Mouse (Mus musculus): ENCODE measurements around the gene Timp4. TPM values are rescaled to one million over a fixed set of nuclear protein-coding genes. Genes with fewer than 3 reads are reported as not detected.
"Not testable (repeated sequence)": the region's sequence is repeated elsewhere in the genome, so short reads cannot be mapped to it uniquely, and the experiment has no call there.

The Timp4 gene
- polyA plus RNA-seq, 1 experiment from 2014 or later, result 8.4 TPM

DNA sequence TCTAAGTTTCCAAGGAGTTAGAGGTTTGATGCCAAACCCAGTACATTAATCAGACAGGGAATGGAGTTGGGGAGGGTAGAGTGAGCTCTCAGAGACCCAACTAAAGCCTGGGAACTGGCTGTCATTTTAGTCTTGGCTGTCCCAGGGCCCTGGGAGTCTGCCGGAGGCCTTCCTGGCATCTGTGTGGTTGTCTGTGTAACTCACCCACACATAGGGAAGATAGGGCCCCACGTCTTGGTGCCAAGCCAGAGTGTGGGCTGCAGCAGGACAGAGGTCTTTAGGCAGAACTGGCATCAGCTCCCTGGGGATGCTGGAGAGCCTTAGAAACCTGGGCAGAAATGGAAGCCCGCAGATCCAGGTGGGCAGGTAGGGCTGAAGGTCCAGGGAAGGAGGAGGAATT lies 10.1 kb downstream of the Timp4 start:
- Histone ChIP-seq H3K9me3 (ENCODE audit: control insufficient read depth, low read length) (no peaks in the 10 kb centered on the region), H3K4me1 (ENCODE audit: control insufficient read depth, insufficient read depth, low read length) (no peaks in the 10 kb centered on the region), H3K4me2 (ENCODE audit: low read length) (no peak overlapping the region), H3K36me3 (ENCODE audit: control insufficient read depth, insufficient read depth, low read length) (0 out of 2 replicates have a peak, but pooled peaks cover 6% of the 10 kb centered on the region), H3K4me3 (replicated peaks; ENCODE audit: low read depth, low read length) (no peak overlapping the region), H3K9ac (replicated peaks; ENCODE audit: low read length) (no peak overlapping the region), H3K27ac (replicated peaks; ENCODE audit: low read depth, low read length) (no peak overlapping the region), H3K27me3 (ENCODE audit: control insufficient read depth, insufficient read depth, low read length) (no peaks in the 10 kb centered on the region)
- no peak for DNase-seq
- WGBS, result 92% methylated on average over 3 of the region's 3 CpGs
- no peak for ATAC-seq (ENCODE audit: low FRiP score, low TSS enrichment)

DNA sequence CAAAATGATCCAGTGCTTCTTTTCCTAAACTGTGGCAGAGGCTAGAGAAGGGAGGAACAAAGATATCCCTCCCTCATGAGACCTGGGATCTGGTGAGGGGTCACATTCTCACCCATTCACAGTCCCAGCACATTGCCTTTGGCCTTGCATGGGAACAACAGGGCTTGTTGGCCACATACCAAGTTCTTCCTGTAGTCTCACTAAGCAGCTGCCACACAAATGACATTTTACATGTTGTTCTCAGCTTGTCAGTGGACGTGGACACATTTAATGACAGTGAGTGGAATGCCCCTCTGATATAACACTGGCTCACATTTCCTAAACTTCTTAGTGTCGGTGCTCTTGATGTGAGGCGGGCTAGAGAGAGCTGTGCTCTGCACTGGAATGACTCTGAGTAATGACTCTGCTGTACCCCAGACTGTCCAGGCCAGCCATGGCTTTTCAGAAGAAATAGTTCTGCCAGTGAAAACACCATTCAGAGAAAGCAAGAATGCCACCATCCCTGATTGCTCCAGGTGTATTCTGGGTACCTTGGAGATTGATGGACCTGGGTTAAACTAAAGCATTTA lies 10.8 kb downstream of the Timp4 start:
- no peak overlapping the region for H3K4me3 ChIP-seq (replicated peaks; ENCODE audit: low read depth, low read length)
- H3K9me3 ChIP-seq (ENCODE audit: control insufficient read depth, low read length), result no peaks in the 10 kb centered on the region
- H3K4me2 ChIP-seq (ENCODE audit: low read length), result no peak overlapping the region
- H3K9ac ChIP-seq (replicated peaks; ENCODE audit: low read length), result no peak overlapping the region
- DNase-seq, result peak; percentile 18
- no peak for ATAC-seq (ENCODE audit: low FRiP score, low TSS enrichment)
- H3K27me3 ChIP-seq (ENCODE audit: control insufficient read depth, insufficient read depth, low read length), result no peaks in the 10 kb centered on the region
- no peaks in the 10 kb centered on the region for H3K4me1 ChIP-seq (ENCODE audit: control insufficient read depth, insufficient read depth, low read length)
- no peak overlapping the region for H3K27ac ChIP-seq (replicated peaks; ENCODE audit: low read depth, low read length)
- H3K36me3 ChIP-seq (ENCODE audit: control insufficient read depth, insufficient read depth, low read length), result 0 out of 2 replicates have a peak, but pooled peaks cover 6% of the 10 kb centered on the region
- 81% methylated on average over 3 of the region's 3 CpGs for WGBS

DNA sequence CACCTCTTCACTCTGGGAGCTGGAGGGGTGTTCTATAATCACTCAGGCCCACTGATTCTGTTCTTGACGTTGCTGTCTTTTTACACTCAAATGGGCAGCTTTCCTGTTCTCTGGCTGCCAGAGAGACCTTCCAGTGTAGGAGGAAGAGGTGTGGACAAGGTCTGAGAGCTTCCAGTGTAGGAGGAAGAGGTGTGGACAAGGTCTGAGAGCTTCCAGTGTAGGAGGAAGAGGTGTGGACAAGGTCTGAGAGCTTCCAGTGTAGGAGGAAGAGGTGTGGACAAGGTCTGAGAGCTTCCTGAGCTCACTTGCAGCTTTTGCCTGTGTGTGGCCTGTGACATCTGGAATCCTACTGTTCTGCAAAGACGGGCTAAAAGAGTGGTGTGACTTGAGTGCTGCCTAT lies 11.6 kb downstream of the Timp4 start:
- not testable (repeated sequence) for H3K36me3 ChIP-seq (ENCODE audit: control insufficient read depth, insufficient read depth, low read length)

DNA sequence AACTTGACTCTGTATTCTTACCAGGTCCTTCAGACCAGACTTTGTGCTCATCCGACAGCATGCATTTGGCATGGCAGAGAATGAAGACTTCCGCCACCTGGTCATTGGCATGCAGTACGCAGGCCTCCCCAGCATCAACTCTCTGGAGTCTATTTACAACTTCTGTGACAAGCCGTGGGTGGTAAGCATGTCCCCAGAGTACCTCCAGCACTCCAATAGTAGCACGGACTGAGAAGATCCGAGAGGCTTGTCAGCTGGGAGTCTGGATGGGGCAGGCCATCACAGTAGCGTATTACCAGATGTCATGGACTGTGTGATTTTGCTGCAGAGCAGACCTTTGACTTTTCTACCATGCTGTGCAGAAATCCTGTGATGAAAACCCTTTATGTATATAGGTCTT lies 12.7 kb downstream of the Timp4 start:
- Histone ChIP-seq H3K36me3 (ENCODE audit: control insufficient read depth, insufficient read depth, low read length) (0 out of 2 replicates have a peak, but pooled peaks cover 4% of the 10 kb centered on the region), H3K27me3 (ENCODE audit: control insufficient read depth, insufficient read depth, low read length) (no peaks in the 10 kb centered on the region), H3K4me1 (ENCODE audit: control insufficient read depth, insufficient read depth, low read length) (no peaks in the 10 kb centered on the region), H3K9me3 (ENCODE audit: control insufficient read depth, low read length) (no peaks in the 10 kb centered on the region), H3K4me3 (replicated peaks; ENCODE audit: low read depth, low read length) (no peak overlapping the region), H3K27ac (replicated peaks; ENCODE audit: low read depth, low read length) (no peak overlapping the region), H3K9ac (replicated peaks; ENCODE audit: low read length) (no peak overlapping the region), H3K4me2 (ENCODE audit: low read length) (no peak overlapping the region)
- ATAC-seq (ENCODE audit: low FRiP score, low TSS enrichment), result no peak
- WGBS, result 75% methylated on average over 7 of the region's 7 CpGs
- no peak for DNase-seq

More for the DNA sequence above, 11.6 kb downstream of the Timp4 start:
- H3K27me3 ChIP-seq (ENCODE audit: control insufficient read depth, insufficient read depth, low read length); H3K9me3 ChIP-seq (ENCODE audit: control insufficient read depth, low read length); H3K4me3 ChIP-seq (replicated peaks; ENCODE audit: low read depth, low read length); H3K4me1 ChIP-seq (ENCODE audit: control insufficient read depth, insufficient read depth, low read length); ATAC-seq (ENCODE audit: low FRiP score, low TSS enrichment); H3K4me2 ChIP-seq (ENCODE audit: low read length); H3K9ac ChIP-seq (replicated peaks; ENCODE audit: low read length); DNase-seq; H3K27ac ChIP-seq (replicated peaks; ENCODE audit: low read depth, low read length): not testable (repeated sequence)
- WGBS, result 69% methylated on average over 2 of the region's 2 CpGs

DNA sequence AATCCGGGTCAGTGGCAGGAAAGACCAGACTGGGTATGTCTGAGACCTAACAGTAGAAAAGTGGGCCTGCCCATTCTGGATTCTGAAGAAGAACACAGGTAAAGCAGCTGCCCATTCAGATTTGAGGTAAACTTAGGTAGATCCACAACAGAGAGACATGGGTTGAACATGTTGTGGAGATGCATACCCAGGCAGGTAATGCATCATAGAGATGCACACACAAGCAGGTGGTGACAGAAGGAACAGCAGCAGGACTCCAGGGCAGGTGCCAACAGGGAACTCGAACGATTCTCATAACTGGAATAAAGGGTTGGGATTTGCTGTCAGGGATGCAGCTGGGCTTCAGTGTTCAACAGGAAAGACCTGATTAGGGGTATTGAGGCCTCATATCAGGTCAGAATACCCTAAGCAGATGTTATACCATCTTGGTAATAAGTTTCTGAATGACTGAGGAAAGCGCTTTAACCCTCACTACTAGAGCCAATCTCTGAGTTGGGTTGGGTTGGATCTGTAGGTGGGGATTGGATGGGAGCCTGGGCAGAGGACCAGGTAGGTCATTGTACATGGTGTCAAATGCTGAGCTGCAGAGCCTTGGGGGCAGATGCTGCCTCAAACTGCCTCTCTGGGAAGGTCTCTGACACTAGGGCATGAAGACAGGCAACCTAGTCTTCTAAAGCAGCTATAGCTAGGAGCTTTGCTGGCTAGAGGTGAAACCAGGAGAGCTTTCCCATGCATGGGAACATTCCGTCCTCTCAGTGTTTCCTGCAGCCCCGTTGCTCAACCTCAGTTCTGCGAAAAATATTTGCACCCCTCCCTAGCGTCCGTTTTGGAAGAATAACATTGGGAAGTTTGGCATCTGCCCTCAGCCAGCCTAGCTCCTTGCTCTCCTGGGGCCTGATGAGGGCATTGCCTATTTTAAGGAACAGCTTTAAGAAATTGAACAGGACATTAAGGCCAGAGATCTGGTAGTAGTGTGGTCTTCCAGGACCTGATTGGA lies 13.7 kb downstream of the Timp4 start:
- no peak overlapping the region for H3K27ac ChIP-seq (replicated peaks; ENCODE audit: low read depth, low read length)
- H3K4me3 ChIP-seq (replicated peaks; ENCODE audit: low read depth, low read length), result no peak overlapping the region
- no peaks in the 10 kb centered on the region for H3K27me3 ChIP-seq (ENCODE audit: control insufficient read depth, insufficient read depth, low read length)
- no peaks in the 10 kb centered on the region for H3K4me1 ChIP-seq (ENCODE audit: control insufficient read depth, insufficient read depth, low read length)
- no peak overlapping the region for H3K4me2 ChIP-seq (ENCODE audit: low read length)
- H3K9me3 ChIP-seq (ENCODE audit: control insufficient read depth, low read length), result no peaks in the 10 kb centered on the region
- 90% methylated on average over 9 of the region's 9 CpGs for WGBS
- ATAC-seq (ENCODE audit: low FRiP score, low TSS enrichment) (no peak), DNase-seq (no peak)
- no peak overlapping the region for H3K9ac ChIP-seq (replicated peaks; ENCODE audit: low read length)
- 0 out of 2 replicates have a peak, but pooled peaks cover 4% of the 10 kb centered on the region for H3K36me3 ChIP-seq (ENCODE audit: control insufficient read depth, insufficient read depth, low read length)

DNA sequence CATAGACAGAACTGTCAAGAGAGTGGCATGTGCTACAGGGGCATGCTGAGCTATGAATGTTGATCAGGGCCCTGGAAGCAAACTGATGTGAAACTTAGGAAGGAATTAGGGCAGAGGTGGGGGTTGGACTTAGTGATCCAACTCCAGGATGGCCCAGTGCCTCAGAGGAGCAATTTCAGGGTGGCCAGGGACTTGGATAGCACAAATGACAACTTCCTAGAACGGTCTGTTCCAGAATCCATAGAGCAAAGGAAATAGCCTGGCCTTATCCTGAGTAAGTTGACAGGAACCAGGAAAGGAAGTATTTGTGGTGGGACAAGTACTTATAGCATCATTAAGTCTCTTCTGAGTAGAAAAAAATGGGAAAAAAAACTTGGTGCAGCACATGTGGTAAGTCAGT lies 19.4 kb downstream of the Timp4 start:
- Histone ChIP-seq H3K4me2 (ENCODE audit: low read length) (no peak overlapping the region), H3K4me3 (replicated peaks; ENCODE audit: low read depth, low read length) (no peak overlapping the region), H3K27me3 (ENCODE audit: control insufficient read depth, insufficient read depth, low read length) (no peaks in the 10 kb centered on the region), H3K4me1 (ENCODE audit: control insufficient read depth, insufficient read depth, low read length) (no peaks in the 10 kb centered on the region), H3K9me3 (ENCODE audit: control insufficient read depth, low read length) (no peaks in the 10 kb centered on the region), H3K36me3 (ENCODE audit: control insufficient read depth, insufficient read depth, low read length) (no peaks in the 10 kb centered on the region), H3K9ac (replicated peaks; ENCODE audit: low read length) (no peak overlapping the region), H3K27ac (replicated peaks; ENCODE audit: low read depth, low read length) (no peak overlapping the region)
- DNase-seq (no peak), ATAC-seq (ENCODE audit: low FRiP score, low TSS enrichment) (no peak)
- WGBS, result 91% methylated on average over 1 of the region's 1 CpGs

DNA sequence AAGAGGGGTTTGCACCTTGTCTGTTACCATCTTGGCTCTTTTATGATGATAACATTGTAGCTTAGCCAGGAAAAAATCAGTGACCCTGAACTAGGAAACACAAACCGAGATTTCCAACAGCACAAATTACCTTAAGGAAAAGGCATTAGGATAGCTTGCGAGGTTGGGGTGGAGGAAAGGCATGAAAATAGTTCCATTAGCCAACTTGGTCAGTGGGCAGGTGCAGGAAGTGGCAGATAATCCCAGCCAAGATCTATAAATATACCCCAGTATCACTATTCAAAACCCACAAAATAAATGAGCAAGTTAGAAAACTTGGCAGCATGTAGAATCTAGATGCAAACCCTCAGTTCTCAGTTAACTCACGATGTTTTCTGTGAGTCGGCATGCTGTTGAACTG lies 20.2 kb downstream of the Timp4 start:
- ATAC-seq (ENCODE audit: low FRiP score, low TSS enrichment), result no peak
- H3K9ac ChIP-seq (replicated peaks; ENCODE audit: low read length), result no peak overlapping the region
- no peaks in the 10 kb centered on the region for H3K36me3 ChIP-seq (ENCODE audit: control insufficient read depth, insufficient read depth, low read length)
- H3K4me3 ChIP-seq (replicated peaks; ENCODE audit: low read depth, low read length), result no peak overlapping the region
- no peaks in the 10 kb centered on the region for H3K4me1 ChIP-seq (ENCODE audit: control insufficient read depth, insufficient read depth, low read length)
- H3K27me3 ChIP-seq (ENCODE audit: control insufficient read depth, insufficient read depth, low read length), result no peaks in the 10 kb centered on the region
- H3K4me2 ChIP-seq (ENCODE audit: low read length), result no peak overlapping the region
- H3K27ac ChIP-seq (replicated peaks; ENCODE audit: low read depth, low read length), result no peak overlapping the region
- WGBS, result 88% methylated on average over 4 of the region's 4 CpGs
- no peak for DNase-seq
- no peaks in the 10 kb centered on the region for H3K9me3 ChIP-seq (ENCODE audit: control insufficient read depth, low read length)

DNA sequence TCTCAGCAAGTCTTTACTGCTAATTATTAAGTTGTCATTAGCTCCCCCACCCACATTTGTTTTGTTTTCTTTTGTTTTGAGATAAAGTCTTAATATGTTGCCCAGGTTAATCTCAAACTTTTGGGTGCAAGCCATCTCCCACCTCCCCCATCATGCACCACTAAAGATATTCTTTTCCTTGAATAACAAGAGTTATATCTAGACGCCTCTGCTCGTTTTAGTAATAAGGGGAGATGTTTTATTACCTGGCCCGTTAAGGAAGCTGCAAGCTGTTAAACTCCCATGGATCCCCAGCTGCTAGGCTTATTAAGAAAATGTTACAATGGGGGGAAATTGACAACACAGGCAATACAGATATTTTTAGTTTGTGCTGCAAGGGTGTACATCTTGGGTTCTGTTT lies 21.4 kb downstream of the Timp4 start:
- no peak for DNase-seq
- H3K4me1 ChIP-seq (ENCODE audit: control insufficient read depth, insufficient read depth, low read length), result no peaks in the 10 kb centered on the region
- H3K4me3 ChIP-seq (replicated peaks; ENCODE audit: low read depth, low read length), result no peak overlapping the region
- no peaks in the 10 kb centered on the region for H3K36me3 ChIP-seq (ENCODE audit: control insufficient read depth, insufficient read depth, low read length)
- 84% methylated on average over 3 of the region's 3 CpGs for WGBS
- H3K9ac ChIP-seq (replicated peaks; ENCODE audit: low read length), result no peak overlapping the region
- no peaks in the 10 kb centered on the region for H3K9me3 ChIP-seq (ENCODE audit: control insufficient read depth, low read length)
- ATAC-seq (ENCODE audit: low FRiP score, low TSS enrichment), result no peak
- no peaks in the 10 kb centered on the region for H3K27me3 ChIP-seq (ENCODE audit: control insufficient read depth, insufficient read depth, low read length)
- no peak overlapping the region for H3K4me2 ChIP-seq (ENCODE audit: low read length)
- no peak overlapping the region for H3K27ac ChIP-seq (replicated peaks; ENCODE audit: low read depth, low read length)
